Mouse (Mus musculus) R1 (cell line): Measurements from ENCODE around the gene Abl1.
A peak's percentile ranks its signal among the peaks of the same experiment; 100 is the strongest.

Experiments used
- DNase-seq: peaks from one replicate; pipeline ENCODE4 v3.0.0-alpha.2; 2018; ENCODE audit warnings: low read depth, low spot score

The Abl1 gene

DNA sequence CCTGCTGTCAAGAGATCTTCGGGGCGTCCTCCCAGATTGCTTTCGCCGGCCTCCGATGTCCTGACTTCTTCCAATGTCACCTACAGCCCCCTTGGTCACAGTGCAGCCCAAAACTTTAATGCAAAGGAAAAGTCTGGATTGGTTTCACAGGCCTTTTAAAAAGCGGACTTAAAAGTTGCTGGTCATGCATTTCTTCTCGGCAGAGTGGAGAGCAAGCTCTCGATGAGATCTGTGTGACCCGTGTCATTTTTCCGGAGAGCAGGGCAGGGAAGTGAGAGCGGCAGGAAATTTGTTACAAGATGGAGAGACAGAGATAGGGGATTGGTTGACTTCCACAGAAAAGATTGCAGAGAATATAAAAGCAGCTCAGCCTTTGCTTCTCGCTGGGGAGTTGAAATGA is 869 bp downstream of the Abl1 start:
- no peak for DNase-seq

DNA sequence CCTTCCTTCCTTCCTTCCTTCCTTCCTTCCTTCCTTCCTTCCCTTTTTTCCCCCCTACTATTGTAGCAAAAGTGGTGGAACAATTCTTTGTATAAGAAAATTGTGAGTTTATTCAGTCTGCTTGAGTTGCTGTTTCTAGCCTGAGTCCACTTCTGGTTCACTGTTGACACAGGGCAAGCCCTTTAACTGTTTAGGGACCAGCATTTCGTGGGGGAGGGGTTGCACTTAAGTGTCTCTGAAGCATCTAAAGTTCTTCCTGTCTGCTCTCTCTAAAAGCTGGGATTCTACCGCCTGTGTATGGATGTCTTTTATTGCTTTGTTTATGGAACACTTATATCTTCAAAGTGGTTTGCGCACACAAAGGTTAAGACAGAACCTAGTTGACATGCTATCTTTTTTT is 1.9 kb downstream of the Abl1 start:
- DNase-seq: no peak

DNA sequence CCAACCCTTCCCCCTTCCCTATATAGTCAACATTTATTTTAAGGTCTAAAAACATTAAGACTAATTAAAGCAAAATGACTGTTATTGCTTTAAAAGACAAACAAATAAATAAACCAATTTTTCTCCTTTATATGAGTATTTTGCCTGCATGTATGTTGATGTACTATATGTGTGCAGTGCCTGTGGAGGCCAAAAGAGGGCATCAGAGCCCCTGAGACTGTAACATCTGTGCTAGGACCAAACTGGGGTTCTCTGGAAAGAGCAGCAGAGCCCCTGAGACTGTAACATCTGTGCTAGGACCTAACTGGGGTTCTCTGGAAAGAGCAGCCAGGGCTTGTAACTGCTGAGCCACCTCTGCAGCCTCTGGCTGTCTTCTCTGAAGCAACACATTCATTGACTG is 10.0 kb downstream of the Abl1 start:
- peak; percentile 50 for DNase-seq

DNA sequence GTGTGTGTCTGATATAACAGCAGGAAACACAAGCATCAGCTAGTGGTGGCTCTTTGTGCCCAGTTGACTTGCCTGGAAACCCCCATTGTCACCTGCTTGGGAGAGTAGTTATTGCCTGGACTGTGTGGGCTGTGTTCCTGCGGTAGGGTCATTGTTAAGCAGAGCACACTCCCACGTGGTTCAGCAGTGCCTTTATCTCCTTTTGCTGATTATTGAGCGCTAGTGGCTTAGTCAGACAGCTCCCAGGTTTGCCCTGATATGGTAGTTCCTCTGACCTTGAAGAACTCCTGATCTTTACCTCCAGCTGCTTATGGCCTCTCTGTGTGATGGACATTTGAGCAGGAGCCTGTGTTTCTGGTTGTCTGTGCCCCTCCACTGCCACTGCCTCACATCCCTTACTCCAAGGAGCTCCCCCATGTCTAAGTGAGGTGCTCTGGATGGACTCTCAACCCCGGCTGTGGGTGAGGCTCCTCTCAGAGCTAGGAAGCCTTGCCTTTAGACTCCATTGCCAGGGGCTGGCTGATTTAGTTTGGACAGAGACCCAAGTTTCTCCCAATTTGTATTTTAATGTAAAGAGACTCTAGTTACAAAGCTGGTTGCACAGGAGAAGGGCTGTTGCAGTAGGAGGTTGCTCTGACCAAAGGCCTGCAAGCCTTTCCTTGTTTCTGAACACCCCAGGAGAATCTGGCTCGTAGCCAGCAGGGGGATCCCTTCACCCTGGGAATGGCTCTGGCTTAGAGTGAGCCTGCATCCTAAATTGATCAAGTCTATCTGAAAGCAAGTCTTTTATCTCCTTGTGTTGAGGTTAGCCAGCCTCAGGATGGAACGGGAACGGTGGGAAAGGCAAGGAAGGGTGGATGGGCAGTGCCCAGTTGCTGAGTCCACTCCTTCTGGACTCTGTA is 12.6 kb downstream of the Abl1 start:
- DNase-seq: peak; percentile 58

DNA sequence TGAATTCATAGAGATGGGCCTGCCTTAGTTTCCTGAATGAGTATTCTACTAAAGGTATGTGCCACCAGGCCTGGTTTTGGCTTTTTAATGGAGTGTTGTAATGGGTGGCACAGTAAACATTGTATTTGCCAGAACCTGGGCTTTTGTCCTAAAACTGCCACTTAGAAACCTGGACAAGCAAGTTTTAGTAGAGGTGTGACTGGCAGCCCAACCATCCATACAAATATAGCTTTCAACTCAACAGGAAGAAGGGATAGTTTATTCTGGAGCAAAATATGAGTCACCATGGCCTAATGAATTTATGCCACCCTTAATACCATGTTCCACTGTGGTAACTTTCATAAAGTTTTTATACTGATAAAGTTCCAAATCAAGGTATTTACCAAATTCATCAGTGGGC is 15.1 kb downstream of the Abl1 start:
- no peak for DNase-seq

DNA sequence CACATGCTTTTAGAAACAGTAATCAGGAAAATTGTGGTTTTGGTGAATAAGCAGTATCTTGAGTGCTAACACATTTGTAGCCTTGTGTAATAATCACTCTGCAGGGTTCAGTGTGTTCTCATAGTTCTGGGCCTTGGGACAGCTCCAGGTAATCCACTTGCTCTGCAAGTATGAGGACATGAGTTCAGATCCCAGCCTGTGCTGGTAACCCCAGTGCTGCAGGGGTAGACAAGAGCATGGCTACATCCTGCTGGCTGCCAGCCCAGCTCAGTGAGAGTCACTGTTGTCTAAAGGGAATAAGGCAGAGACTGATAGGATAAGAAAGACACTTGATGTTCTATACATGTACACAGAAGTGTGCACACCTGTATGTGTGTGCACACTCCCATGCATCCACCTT is 17.7 kb downstream of the Abl1 start:
- no peak for DNase-seq

DNA sequence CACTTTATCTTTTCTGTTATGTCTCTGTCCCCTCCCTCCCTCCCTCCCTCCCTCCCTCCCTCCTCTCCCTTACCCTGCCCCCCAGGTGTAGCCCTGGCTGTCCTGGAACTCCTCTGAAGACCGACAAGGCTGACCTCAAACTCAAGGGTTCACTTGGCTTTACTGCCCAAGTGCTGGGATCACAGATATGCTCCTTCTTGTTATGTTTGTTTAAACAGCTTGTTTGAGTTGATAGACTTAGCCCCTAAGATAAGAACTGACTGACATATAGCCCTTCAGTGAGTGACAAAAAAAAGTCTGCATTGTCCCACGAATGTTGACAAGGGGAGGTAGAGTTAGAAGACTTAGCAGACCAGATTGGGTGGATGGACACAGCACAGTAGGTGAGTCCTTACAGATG is 18.4 kb downstream of the Abl1 start:
- no peak for DNase-seq

DNA sequence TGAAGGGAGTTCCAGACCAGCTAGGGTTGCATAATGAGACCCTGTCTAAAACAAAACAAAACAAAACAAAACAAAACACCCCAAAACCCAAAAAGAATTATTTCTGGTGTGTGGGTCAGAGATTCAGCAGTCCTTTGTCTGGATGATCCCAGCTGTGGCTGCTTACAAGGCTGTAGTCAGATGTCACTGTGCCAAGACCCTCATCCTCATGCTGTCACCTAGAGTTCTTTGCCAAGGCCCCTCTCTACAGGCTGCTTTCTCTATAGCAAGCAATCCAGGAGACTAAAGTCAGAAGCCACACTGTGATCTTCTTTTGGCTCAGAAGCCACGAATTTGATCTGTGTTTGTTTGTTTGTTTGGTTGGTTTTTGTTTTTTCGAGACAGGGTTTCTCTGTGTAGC is 24.5 kb downstream of the Abl1 start:
- DNase-seq: no peak

DNA sequence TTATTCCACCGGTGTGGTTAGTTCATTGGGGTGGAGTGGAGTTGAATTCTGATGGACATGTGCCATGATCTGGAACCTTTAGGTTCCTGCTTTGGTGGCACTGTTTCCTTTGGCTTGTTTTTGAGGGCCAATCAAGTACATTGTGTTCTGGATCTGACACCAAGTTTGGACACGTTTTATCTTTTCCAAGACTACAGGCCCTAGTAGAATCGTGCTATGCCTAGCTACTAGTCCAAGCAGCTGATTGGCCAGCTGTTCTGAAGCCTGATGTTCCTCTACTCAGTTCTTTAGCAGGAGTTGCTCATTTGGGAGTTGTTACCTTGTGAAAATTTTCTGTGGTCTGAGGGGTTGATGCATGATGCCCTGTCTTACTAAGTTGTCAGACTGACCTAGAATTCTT is 25.6 kb downstream of the Abl1 start:
- no peak for DNase-seq

DNA sequence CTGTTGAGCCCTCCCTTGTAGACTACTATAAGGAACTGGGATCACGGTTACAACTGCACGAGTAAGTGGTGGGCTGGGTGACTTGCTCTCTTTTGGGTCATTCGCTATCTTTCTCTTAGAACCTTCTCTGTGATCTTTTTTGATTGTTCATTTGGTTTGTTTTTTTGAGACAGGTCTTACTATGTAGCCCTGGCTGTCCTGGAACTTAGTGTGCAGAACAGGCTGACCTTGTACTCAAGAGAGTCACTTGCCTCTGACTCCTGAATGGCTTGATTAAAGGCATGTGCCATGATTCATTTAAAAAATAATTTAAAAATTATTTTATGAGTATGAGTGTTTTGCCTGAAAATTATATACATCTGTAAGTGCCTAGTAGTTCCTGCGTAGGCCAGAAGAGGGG is 26.6 kb downstream of the Abl1 start:
- DNase-seq: no peak

DNA sequence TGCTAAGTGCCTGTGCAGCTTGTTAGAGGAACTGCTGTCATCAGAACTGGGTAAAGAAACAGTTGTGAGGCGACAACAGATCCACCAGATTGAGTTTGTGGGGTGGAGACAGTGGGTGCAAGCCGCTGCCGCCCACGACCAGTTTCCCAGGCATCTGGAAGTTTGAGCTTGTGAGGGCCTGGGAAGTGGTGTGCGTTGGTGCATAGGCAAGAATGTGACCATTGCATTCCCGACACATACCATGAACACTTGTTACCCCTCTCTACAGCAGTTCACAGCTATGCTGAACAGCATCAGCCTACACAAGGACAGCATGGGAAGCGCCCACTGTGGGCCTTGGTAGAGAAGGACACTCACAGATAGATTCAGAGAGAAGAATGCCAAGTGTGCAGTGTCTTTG is 27.8 kb downstream of the Abl1 start:
- no peak for DNase-seq

DNA sequence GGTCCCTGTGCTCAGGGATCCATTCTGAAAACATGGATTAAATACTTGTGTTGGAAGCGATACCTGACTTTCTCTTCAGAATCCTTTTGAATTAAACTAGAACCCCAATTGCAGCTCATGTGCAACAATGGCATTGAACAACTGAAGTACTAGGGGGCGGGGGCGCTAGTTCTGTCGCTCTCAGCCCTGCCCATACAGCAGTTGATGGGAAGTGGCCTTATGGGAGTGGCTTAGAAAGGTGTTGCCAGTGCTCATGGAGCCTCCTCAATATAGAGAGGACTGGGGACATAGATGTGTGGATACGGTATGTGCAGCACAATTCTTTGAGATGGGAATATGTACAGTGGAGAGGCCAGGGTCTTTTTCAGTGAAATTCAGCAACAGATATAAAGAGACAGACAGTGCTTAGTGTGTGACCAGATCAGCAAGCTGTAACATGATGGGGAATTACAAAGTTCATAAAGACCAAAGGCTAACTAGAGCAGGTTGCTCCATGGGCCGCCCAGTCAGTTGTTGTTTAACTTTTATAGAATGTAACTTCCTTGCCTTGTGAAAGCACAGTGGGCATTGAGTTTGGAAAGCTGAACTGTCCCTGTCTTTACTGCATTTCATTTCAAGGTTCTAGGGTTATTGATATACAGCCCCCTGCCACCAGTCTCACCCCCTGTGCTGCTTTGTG is 31.2 kb downstream of the Abl1 start:
- peak; percentile 21 for DNase-seq

DNA sequence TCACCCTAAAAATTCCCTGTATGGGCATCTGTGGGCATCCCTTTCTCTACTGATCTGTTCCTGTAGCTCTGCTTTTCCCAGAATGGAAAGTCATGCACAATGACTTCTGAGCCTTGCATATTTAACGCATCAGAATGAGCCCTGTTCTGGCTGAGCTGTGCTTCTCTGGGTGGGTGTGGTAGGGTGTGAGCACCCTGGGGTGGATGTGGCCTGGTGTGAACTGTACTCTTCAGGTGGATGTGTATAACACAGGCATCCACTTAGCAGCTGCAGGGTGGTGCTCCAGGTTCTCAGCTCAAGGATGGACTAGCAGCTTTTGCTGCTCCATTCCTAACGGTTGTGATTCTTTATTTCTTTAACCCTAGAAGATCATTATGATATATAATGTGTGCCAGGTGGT is 31.8 kb downstream of the Abl1 start:
- no peak for DNase-seq

DNA sequence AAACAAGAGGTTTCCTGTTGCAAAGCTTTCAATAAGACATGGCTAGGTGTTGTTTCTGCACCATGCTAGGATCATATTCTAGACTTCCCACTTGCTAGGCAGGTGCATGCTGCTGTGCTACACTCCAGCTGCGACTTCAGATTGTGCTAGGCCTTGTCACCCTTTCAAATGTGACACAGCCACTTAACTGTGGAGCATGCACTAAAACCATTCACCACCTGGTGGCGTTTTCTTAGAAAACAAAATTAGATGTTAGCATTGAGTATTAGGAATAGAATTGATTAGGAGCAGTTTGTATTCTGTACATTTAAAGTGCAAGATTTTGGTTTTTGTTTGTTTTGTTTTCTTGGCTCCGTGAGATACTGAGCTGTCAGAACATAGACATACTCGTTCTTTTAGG is 32.6 kb downstream of the Abl1 start:
- DNase-seq: peak; percentile 63

DNA sequence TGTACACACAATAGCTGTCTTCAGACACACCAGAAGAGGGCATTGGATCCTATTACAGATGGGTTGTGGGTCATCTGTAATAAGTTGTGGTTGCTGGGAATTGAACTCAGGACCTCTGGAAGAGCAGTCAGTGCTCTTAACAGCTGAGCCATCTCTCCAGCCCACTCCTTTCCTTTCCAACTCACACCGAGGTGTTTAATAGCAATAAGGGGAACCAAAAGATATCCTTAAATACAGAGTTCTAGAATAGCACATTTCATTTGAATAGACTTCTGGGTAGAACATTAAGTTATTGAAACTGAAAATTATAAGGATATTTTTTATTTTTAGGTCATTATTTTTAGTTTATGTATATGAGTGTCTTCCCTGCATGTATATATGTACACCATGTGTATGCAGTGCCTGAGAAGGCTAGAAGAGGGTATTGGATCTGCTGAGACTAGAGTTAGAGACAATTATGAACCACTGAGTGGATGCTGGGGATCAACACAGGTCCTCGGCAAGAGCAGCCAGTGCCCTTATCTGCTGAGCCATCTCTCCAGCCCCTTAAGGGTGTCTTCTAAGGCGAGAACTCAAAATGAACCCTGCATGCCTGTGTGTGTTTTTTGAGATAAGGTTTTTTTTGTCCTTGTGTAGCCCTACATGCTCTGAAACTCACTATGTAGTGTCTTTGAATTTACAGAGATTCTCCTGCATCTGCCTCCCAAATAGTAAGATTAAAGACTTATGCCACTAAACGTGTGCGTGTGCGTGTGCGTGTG is 36.7 kb downstream of the Abl1 start:
- DNase-seq: no peak

DNA sequence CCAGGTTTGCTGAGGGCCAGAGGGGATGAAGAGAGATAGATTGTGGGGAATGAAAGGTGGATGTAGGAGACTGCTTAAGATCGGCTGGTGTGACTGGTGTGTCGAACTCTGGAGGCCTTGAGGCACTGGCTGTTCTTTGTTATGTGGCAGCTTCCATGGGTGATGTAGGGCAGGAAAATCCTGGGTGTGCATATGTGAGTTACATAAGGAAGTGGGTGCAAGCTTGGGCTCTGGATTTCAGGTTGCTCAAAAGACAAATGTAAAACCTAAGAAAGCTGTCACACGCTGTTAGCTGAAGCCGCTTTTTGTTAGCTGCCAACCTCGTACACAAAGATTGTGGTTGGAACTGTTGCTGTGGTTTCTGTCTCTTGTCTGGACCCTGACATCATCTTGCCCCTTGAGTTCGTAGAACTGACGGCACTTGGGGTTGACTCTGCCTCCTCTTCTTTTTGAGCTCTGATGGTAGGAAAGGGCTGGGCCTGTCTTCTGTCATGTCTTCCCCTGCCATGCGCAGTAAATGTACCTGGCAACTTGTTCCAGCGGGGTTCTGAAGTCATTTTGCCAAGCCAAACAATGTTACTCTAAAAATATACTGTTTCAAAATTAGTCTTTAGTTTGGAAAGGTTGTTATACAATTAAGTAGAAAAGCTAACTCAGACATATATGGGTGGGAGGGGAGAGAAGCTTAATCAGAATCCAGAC is 39.6 kb downstream of the Abl1 start:
- DNase-seq: no peak

DNA sequence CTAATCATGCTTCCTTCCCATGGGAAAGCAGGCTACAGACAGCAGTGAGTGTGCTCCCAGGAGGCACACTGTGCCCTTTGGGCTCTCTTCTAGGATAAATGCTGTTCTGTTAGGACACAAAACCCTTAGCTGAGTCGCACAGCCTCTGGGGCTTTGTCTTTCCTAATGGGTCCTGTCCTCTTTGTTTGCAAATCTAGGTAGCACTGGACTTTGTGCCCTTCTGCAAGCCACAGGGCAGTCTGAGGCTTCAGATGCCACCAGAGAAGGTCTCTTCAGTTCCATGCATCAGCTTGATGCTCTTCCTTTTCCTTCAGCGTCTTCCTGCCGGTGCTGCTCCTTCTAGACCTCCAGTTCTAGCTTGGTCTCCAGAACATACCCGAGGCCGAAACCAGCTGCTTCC is 42.5 kb downstream of the Abl1 start:
- DNase-seq: no peak

DNA sequence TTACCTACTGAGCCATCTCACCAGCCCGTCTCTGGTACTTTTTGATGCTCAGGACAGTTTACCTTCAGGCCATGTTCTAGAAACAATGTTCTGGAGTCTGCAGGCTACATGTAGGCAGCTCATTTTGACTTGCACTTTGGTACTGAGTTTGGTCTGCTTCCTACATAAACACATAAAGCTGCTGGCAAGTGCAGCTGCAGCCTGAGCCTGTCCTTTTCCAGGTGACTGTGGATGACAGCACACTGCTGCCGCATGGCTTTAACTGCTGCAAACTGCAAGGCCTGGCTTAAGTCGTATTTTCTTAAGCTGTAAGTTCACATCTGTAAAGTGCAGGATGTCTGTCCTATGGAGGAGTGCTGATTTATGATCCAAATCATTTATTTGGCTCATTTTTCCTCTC is 44.3 kb downstream of the Abl1 start:
- DNase-seq: no peak

DNA sequence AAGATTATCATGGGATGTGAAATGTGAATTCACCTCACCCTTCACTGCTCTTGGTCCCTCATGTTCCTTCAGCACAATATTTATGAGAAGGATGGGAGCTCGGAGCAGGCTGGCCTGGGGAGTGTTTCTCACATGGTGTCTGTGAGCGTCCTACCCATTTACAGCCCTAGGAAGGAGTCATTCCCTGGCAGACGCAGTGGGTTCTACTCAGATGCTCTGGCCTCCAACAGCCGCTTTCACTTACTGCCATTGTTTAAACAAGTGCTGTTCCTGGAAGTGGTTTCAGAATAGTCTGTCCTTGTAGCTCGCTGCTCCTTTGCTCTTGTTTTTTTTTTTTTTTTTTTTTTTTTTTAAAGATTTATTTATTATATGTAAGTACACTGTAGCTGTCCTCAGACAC is 45.4 kb downstream of the Abl1 start:
- DNase-seq: no peak

DNA sequence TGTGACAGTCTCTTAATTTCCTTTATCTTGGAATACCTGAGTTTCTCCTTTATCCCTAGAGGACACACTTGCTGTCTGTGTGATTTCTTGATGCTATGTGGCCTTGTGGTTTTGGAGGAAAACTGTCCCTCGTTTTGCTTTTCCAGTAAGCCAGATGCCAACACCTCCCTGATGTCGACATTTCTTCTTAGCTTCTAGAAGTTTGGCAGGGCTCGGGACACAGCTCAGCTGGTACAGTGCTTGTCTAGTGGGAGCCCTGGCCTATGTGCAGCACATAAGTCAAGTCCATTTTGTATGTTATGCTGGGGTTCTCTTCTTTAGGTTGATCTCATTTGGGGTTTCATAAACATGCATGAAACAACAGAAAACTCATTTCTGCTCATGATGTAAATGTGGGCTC is 50.9 kb downstream of the Abl1 start:
- DNase-seq: no peak

DNA sequence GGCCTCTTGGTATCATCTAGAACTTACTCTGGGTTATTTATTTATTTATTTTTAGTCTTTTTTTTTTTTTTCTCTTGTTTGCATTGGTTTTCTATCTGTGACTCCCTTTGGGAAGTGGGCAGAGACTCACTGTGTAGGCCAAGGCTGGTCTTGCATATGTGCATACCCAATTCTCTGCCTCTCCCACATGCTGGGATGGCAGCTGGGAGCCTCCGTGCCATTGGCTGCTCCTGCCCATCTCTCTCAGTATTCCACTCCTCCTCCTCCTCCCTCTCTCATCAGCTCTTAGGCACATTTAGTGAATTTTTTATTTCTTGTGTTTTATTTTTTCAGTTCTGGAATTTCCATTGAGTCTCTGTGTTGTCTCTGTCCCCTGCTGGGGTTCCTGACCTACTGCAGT is 53.6 kb downstream of the Abl1 start:
- DNase-seq: peak; percentile 46

DNA sequence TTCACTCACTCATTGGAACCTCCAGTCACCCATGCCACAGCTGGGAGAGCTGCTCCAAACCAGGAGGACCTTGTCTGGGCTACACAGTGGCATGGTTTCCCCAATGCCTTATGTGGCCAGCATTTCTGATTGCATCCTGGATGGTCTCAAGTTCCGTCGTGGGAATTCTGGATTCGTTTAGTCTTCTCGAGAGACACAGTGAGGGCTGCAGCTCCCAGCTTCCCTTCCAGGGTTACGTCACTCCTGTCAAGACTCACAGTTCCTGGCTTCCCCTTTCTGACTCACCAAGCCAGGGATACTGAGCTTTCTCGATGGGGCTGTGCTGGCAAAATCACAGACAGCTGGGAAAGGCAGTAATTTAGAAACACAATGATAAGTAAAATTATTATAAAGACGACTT is 54.0 kb downstream of the Abl1 start:
- DNase-seq: peak; percentile 29
